Mouse (Mus musculus): Measurements from ENCODE around the gene Nkpd1. TPM values are rescaled to one million over a fixed set of nuclear protein-coding genes. Genes with fewer than 3 reads are reported as not detected.

The Nkpd1 gene
- total and polyA plus RNA-seq, 3 experiments = 1.1 to 2.1 (median 1.9) TPM

DNA sequence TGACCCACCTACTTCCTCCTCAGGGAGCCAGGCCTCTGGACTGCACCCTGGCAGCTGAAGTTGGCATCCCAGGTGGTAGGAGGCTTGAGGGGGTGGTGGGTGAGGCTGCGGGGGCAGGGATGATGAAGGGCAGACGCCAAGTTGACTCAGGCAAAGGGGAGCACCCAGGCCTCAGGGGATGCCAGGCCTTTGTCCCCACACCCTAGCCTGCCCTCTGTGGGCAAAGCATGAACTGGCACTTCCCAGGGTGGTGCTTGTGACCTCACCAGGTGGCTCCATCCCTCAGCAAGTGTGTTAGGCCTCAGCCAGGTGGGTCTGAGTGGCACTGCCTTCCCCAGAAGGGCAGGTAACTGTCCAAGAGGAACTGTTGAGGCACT, 7.5 kb downstream of the Nkpd1 start:
- H3K4me1 ChIP-seq (ENCODE audit: control insufficient read depth in 1 of 2, insufficient read depth in 2 of 2) = peaks cover 0 to 8% of the 10 kb centered on the region in 2 experiments; a peak in 2 of 4 replicates
- TF ChIP-seq USF1 (IDR thresholded peaks at IDR 0.05; ENCODE audit: low read depth, low read length) (no peak), USF2 (conservative IDR thresholded peaks at IDR 0.05; ENCODE audit: low read depth, low read length) (no peak), E2F4 (IDR thresholded peaks at IDR 0.05; ENCODE audit: insufficient replicate concordance, low read depth, low read length) (no peak), MEF2A (IDR thresholded peaks at IDR 0.05; ENCODE audit: borderline replicate concordance, low read depth, low read length) (no peak), RCOR1 (conservative IDR thresholded peaks at IDR 0.05; ENCODE audit: low read depth, low read length) (no peak)
- no peak overlapping the region for H3K4me2 ChIP-seq (ENCODE audit: insufficient read depth, low read depth, poor library complexity, severe bottlenecking)
- H3K36me3 ChIP-seq (replicated peaks in 1 of 2; ENCODE audit: control insufficient read depth in 1 of 2, insufficient read depth in 1 of 2, low read length in 1 of 2) = peaks cover 23 to 67% of the 10 kb centered on the region in 2 experiments
- no peak for DNase-seq (ENCODE audit: extremely low read depth)
- no peaks in the 10 kb centered on the region for H3K79me2 ChIP-seq (replicated peaks; ENCODE audit: control insufficient read depth, extremely low read depth, insufficient read depth, poor library complexity, severe bottlenecking)
- dilution Hi-C loops (cut with MboI; ENCODE audit: extremely low pct_ligation_motif_present, extremely low pct_unique_long_range_greater_than_20kb, low sequenced_read_pairs) = no loop called here
- H3K27me3 ChIP-seq (replicated peaks) = no peaks in the 10 kb centered on the region
- in situ Hi-C loops (cut with MboI; ENCODE audit: low pct_ligation_motif_present, low pct_unique_long_range_greater_than_20kb, low sequenced_read_pairs) = no loop called here
- H3K9ac ChIP-seq (ENCODE audit: insufficient read depth, low read depth) = no peak overlapping the region
- H3K4me3 ChIP-seq (replicated peaks in 1 of 3; ENCODE audit: low read depth in 2 of 3, low read length in 2 of 3, poor library complexity in 1 of 3) = no peak overlapping the region
- H3K27ac ChIP-seq (ENCODE audit: insufficient read depth, low read depth) = no peak overlapping the region
- peaks cover 14% of the 10 kb centered on the region for H3K9me3 ChIP-seq (replicated peaks; ENCODE audit: low read length)

DNA sequence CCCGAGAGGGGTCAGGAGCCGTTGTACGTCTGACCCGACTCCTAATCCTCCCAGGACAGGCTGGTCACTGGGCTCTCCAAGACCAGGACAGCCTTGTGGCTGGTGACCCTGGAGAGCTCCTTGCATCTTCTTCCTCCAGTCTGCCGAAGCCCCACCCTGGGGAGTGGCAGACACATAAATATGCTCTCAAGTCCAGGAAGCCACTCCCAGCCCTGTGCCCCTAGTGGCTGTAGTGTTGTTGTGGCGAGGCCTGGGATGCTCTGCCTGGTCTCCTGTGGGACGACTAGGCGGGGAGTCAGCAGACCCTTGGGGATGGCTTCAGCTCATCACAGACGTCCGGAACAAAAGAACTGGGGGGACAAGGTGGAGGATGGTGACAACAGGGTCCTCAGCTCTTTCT, 13.4 kb downstream of the Nkpd1 start:
- peaks cover 61 to 82% of the 10 kb centered on the region in 2 experiments for H3K36me3 ChIP-seq (replicated peaks in 1 of 2; ENCODE audit: control insufficient read depth in 1 of 2, insufficient read depth in 1 of 2, low read length in 1 of 2)
- no peaks in the 10 kb centered on the region for H3K79me2 ChIP-seq (replicated peaks; ENCODE audit: control insufficient read depth, extremely low read depth, insufficient read depth, poor library complexity, severe bottlenecking)
- peaks cover under 1 to 32% of the 10 kb centered on the region in 2 experiments for H3K4me1 ChIP-seq (ENCODE audit: control insufficient read depth in 1 of 2, insufficient read depth in 2 of 2)
- peak; percentile 43 for DNase-seq (ENCODE audit: extremely low read depth)
- H3K9ac ChIP-seq (ENCODE audit: insufficient read depth, low read depth) = no peak overlapping the region
- no peak overlapping the region for H3K4me2 ChIP-seq (ENCODE audit: insufficient read depth, low read depth, poor library complexity, severe bottlenecking)
- H3K4me3 ChIP-seq (replicated peaks in 1 of 3; ENCODE audit: low read depth in 2 of 3, low read length in 2 of 3, poor library complexity in 1 of 3) = no peak overlapping the region
- H3K27ac ChIP-seq (ENCODE audit: insufficient read depth, low read depth) = no peak overlapping the region
- dilution Hi-C loops (cut with MboI; ENCODE audit: extremely low pct_ligation_motif_present, extremely low pct_unique_long_range_greater_than_20kb, low sequenced_read_pairs) = no loop called here
- in situ Hi-C loops (cut with MboI; ENCODE audit: low pct_ligation_motif_present, low pct_unique_long_range_greater_than_20kb, low sequenced_read_pairs) = no loop called here
- no peaks in the 10 kb centered on the region for H3K27me3 ChIP-seq (replicated peaks)
- no peak for TF ChIP-seq MYC (IDR thresholded peaks at IDR 0.05; ENCODE audit: low read depth, low read length)
- TF ChIP-seq CTCF (conservative IDR thresholded peaks at IDR 0.05 in 1 of 2, IDR thresholded peaks at IDR 0.05 in 1 of 2; ENCODE audit: low read depth in 2 of 2, low read length in 2 of 2) = peak in 1 of 2 experiments; percentile 11; a peak in 1 of 4 replicates
- TF ChIP-seq RAD21 (IDR thresholded peaks at IDR 0.05; ENCODE audit: low read depth, low read length) = no peak
- no peaks in the 10 kb centered on the region for H3K9me3 ChIP-seq (replicated peaks; ENCODE audit: low read length)

DNA sequence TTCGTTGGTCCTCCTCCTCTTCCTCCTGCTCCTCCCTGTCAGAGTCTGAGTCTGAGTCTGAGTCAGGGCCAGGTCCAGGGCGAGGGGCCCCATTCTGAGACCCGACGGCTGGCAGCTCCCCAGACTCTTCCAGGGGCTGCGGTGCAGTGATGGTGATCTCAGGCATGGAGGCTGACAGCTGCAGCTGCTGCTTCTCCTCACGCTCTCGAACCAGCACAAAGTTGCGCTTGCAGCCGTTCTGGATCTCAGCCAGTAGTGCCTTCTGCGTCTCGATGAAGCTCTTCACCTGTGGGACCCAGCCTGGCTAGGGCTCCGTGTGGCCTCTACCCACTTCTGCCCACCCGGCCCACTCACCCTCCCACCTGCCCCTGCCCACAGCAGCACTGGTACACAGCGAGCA, 14.6 kb downstream of the Nkpd1 start:
- in situ Hi-C loops (cut with MboI; ENCODE audit: low pct_ligation_motif_present, low pct_unique_long_range_greater_than_20kb, low sequenced_read_pairs) = no loop called here
- H3K27me3 ChIP-seq (replicated peaks) = no peaks in the 10 kb centered on the region
- no peak overlapping the region for H3K9ac ChIP-seq (ENCODE audit: insufficient read depth, low read depth)
- no peaks in the 10 kb centered on the region for H3K9me3 ChIP-seq (replicated peaks; ENCODE audit: low read length)
- H3K4me1 ChIP-seq (ENCODE audit: control insufficient read depth in 1 of 2, insufficient read depth in 2 of 2) = peaks cover 3 to 41% of the 10 kb centered on the region in 2 experiments
- dilution Hi-C loops (cut with MboI; ENCODE audit: extremely low pct_ligation_motif_present, extremely low pct_unique_long_range_greater_than_20kb, low sequenced_read_pairs) = no loop called here
- no peak for DNase-seq (ENCODE audit: extremely low read depth)
- H3K4me3 ChIP-seq (replicated peaks in 1 of 3; ENCODE audit: low read depth in 2 of 3, low read length in 2 of 3, poor library complexity in 1 of 3) = no peak overlapping the region
- no peak overlapping the region for H3K27ac ChIP-seq (ENCODE audit: insufficient read depth, low read depth)
- H3K36me3 ChIP-seq (replicated peaks in 1 of 2; ENCODE audit: control insufficient read depth in 1 of 2, insufficient read depth in 1 of 2, low read length in 1 of 2) = peaks cover 66 to 89% of the 10 kb centered on the region in 2 experiments
- H3K4me2 ChIP-seq (ENCODE audit: insufficient read depth, low read depth, poor library complexity, severe bottlenecking) = no peak overlapping the region
- no peak for TF ChIP-seq HCFC1 (IDR thresholded peaks at IDR 0.05; ENCODE audit: low read depth, low read length)
- TF ChIP-seq NRF1 (IDR thresholded peaks at IDR 0.05; ENCODE audit: low read depth, low read length) = no peak
- TF ChIP-seq CHD1 (IDR thresholded peaks at IDR 0.05; ENCODE audit: low read depth, low read length) = no peak
- TF ChIP-seq SIN3A (IDR thresholded peaks at IDR 0.05; ENCODE audit: low read length) = no peak
- TF ChIP-seq MAFK (IDR thresholded peaks at IDR 0.05; ENCODE audit: insufficient replicate concordance, low read length) = no peak
- TF ChIP-seq SMC3 (IDR thresholded peaks at IDR 0.05; ENCODE audit: low read depth, low read length) = no peak
- no peak for TF ChIP-seq MYC (IDR thresholded peaks at IDR 0.05; ENCODE audit: low read depth, low read length)
- no peak for TF ChIP-seq CHD2 (IDR thresholded peaks at IDR 0.05; ENCODE audit: low read length)
- TF ChIP-seq USF2 (conservative IDR thresholded peaks at IDR 0.05; ENCODE audit: low read depth, low read length) = no peak
- no peaks in the 10 kb centered on the region for H3K79me2 ChIP-seq (replicated peaks; ENCODE audit: control insufficient read depth, extremely low read depth, insufficient read depth, poor library complexity, severe bottlenecking)

Measured in CH12.LX (cell line).